Mouse (Mus musculus): Measurements from ENCODE around the gene Thap12. TPM values are rescaled to one million over a fixed set of nuclear protein-coding genes. Genes with fewer than 3 reads are reported as not detected.

Thap12 gene
- total and polyA plus RNA-seq, 3 experiments: 47.7 to 140 (median 52.7) TPM

- TF ChIP-seq RAD21 (IDR thresholded peaks at IDR 0.05; ENCODE audit: low read depth, low read length) (no peak), NRF1 (IDR thresholded peaks at IDR 0.05; ENCODE audit: insufficient read depth, low read depth, low read length, poor library complexity, severe bottlenecking) (no peak), HCFC1 (IDR thresholded peaks at IDR 0.05; ENCODE audit: low read depth, low read length) (no peak), ZNF384 (IDR thresholded peaks at IDR 0.05; ENCODE audit: low read depth, low read length) (no peak), EP300 (IDR thresholded peaks at IDR 0.05; ENCODE audit: low read depth in 1 of 2, low read length in 2 of 2) (peak; percentile 43 to 58; a peak in 3 of 4 replicates), JUND (IDR thresholded peaks at IDR 0.05; ENCODE audit: low read depth, low read length) (no peak), ZMIZ1 (IDR thresholded peaks at IDR 0.05; ENCODE audit: low read depth, low read length) (no peak), E2F4 (IDR thresholded peaks at IDR 0.05; ENCODE audit: borderline replicate concordance, low read depth, low read length) (no peak), GATA1 (IDR thresholded peaks at IDR 0.05; ENCODE audit: low read depth, low read length) (peak; percentile 62), MYB (IDR thresholded peaks at IDR 0.05; ENCODE audit: low read depth, low read length) (no peak), TBP (IDR thresholded peaks at IDR 0.05; ENCODE audit: low read depth, low read length) (no peak), MAFK (IDR thresholded peaks at IDR 0.05; ENCODE audit: borderline replicate concordance, low read depth, low read length) (no peak), CHD1 (IDR thresholded peaks at IDR 0.05; ENCODE audit: low read depth, low read length) (no peak), KAT2A (conservative IDR thresholded peaks at IDR 0.05; ENCODE audit: low read depth, low read length) (no peak), POLR2AphosphoS5 (IDR thresholded peaks at IDR 0.05; ENCODE audit: borderline replicate concordance, low read depth, low read length) (no peak), NELFE (IDR thresholded peaks at IDR 0.05; ENCODE audit: low read depth, low read length) (no peak), TAL1 (IDR thresholded peaks at IDR 0.05; ENCODE audit: low read length) (no peak), CHD2 (IDR thresholded peaks at IDR 0.05; ENCODE audit: low read length) (no peak), POLR2AphosphoS2 (IDR thresholded peaks at IDR 0.05; ENCODE audit: low read length) (no peak), USF1 (IDR thresholded peaks at IDR 0.05; ENCODE audit: low read depth, low read length) (no peak), MXI1 (IDR thresholded peaks at IDR 0.05; ENCODE audit: low read depth, low read length) (no peak), TCF12 (IDR thresholded peaks at IDR 0.05; ENCODE audit: low read depth, low read length) (peak; percentile 45), BHLHE40 (IDR thresholded peaks at IDR 0.05; ENCODE audit: borderline replicate concordance, low read depth, low read length) (no peak), MAZ (IDR thresholded peaks at IDR 0.05; ENCODE audit: low read depth, low read length) (no peak), POLR2A (IDR thresholded peaks at IDR 0.05; ENCODE audit: control insufficient read depth in 1 of 2, insufficient read depth in 1 of 2, low read depth in 1 of 2, low read length in 2 of 2, poor library complexity in 1 of 2) (no peak)
Observed at GRCm38 (mm10) chr7:98674344-98674743, 28.6 kb upstream of the Thap12 start (continued).

DNA sequence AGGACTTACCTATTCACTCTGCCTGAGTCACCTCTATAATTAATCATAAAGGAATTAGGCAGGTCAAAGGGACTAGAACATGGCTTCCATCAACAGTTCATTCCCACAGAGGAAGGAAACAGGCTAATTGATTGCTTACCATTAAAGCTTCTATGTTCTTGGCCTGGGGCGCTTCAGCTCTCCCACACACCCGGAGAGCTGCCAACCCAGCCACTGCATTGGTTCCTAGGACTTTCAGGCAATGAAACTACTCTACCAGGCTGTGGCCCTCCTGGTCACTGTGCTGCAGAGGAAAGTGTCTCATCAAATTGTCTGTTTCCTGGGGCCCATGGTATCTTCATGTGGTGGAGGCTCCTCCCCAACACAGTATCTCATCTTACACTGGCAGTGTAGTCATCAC, 25.4 kb upstream of the Thap12 start:
- Histone ChIP-seq H3K27me3 (ENCODE audit: control insufficient read depth in 1 of 2, insufficient read depth in 2 of 2, low read length in 2 of 2) (peaks cover 2% of the 10 kb centered on the region in 2 experiments; a peak in 2 of 4 replicates), H3K4me1 (ENCODE audit: control insufficient read depth in 1 of 2, insufficient read depth in 2 of 2, low read length in 2 of 2) (peaks cover 0 to 7% of the 10 kb centered on the region in 2 experiments; a peak in 1 of 4 replicates), H3K9me3 (replicated peaks; ENCODE audit: insufficient read depth, low read length) (no peaks in the 10 kb centered on the region), H3K9ac (ENCODE audit: control insufficient read depth, low read depth, low read length, poor library complexity, severe bottlenecking) (no peak overlapping the region), H3K4me3 (ENCODE audit: control insufficient read depth in 1 of 2, insufficient read depth in 1 of 2, low read depth in 2 of 2, low read length in 2 of 2) (no peak overlapping the region), H3K79me2 (ENCODE audit: control insufficient read depth, insufficient read depth, low read length, poor library complexity) (no peaks in the 10 kb centered on the region), H3K27ac (ENCODE audit: control insufficient read depth, low read depth, low read length) (no peak overlapping the region), H3K36me3 (ENCODE audit: control insufficient read depth in 1 of 2, insufficient read depth in 2 of 2, low read length in 2 of 2) (peaks cover 0 to 6% of the 10 kb centered on the region in 2 experiments; a peak in 2 of 4 replicates)
- no peak for DNase-seq (ENCODE audit: low read depth, low spot score)
- TF ChIP-seq RAD21 (IDR thresholded peaks at IDR 0.05; ENCODE audit: low read depth, low read length) (no peak), USF2 (IDR thresholded peaks at IDR 0.05; ENCODE audit: borderline replicate concordance in 1 of 2, insufficient read depth in 1 of 2, low read depth in 1 of 2, low read length in 2 of 2) (no peak), KAT2A (conservative IDR thresholded peaks at IDR 0.05; ENCODE audit: low read depth, low read length) (no peak), E2F4 (IDR thresholded peaks at IDR 0.05; ENCODE audit: borderline replicate concordance, low read depth, low read length) (no peak), BHLHE40 (IDR thresholded peaks at IDR 0.05; ENCODE audit: borderline replicate concordance, low read depth, low read length) (no peak), UBTF (IDR thresholded peaks at IDR 0.05; ENCODE audit: borderline replicate concordance, insufficient read depth, low read depth, low read length) (no peak), ELF1 (IDR thresholded peaks at IDR 0.05; ENCODE audit: low read depth, low read length) (no peak), JUND (IDR thresholded peaks at IDR 0.05; ENCODE audit: low read depth, low read length) (no peak), RCOR1 (IDR thresholded peaks at IDR 0.05; ENCODE audit: low read depth, low read length) (no peak), CHD1 (IDR thresholded peaks at IDR 0.05; ENCODE audit: low read depth, low read length) (no peak), MEF2A (IDR thresholded peaks at IDR 0.05; ENCODE audit: extremely low read depth, insufficient replicate concordance, low read depth, low read length, poor library complexity, severe bottlenecking) (no peak), MYB (IDR thresholded peaks at IDR 0.05; ENCODE audit: low read depth, low read length) (no peak), ZMIZ1 (IDR thresholded peaks at IDR 0.05; ENCODE audit: low read depth, low read length) (no peak), MYC (IDR thresholded peaks at IDR 0.05; ENCODE audit: low read depth, low read length) (no peak), ZKSCAN1 (IDR thresholded peaks at IDR 0.05; ENCODE audit: low read depth, low read length) (no peak), ETS1 (IDR thresholded peaks at IDR 0.05; ENCODE audit: low read depth, low read length) (no peak), POLR2A (IDR thresholded peaks at IDR 0.05; ENCODE audit: control insufficient read depth in 1 of 2, insufficient read depth in 1 of 2, low read depth in 1 of 2, low read length in 2 of 2, poor library complexity in 1 of 2) (no peak), CTCF (IDR thresholded peaks at IDR 0.05 in 2 of 3, conservative IDR thresholded peaks at IDR 0.05 in 1 of 3; ENCODE audit: control insufficient read depth in 1 of 3, insufficient read depth in 1 of 3, low read depth in 2 of 3, low read length in 3 of 3, poor library complexity in 1 of 3, severe bottlenecking in 1 of 3) (no peak)
